Mouse (Mus musculus) bone marrow, adult 2 months (tissue): ENCODE measurements around the gene Tmem171.

Experiments
- CTCF ChIP-seq: fragments of 200-500 bp; IDR thresholded peaks from 2 replicates; pipeline ENCODE4 v1.5.1; 2011; ENCODE audit warnings: low read length, control low read depth; ENCODE audit not compliant: control insufficient read depth, insufficient read depth
- POLR2A ChIP-seq: fragments of 200-500 bp; IDR thresholded peaks from 2 replicates; pipeline ENCODE4 v1.6.1; 2011; ENCODE audit warnings: low read depth, mild to moderate bottlenecking, control low read depth, low read length, borderline replicate concordance; ENCODE audit not compliant: control insufficient read depth

DNA sequence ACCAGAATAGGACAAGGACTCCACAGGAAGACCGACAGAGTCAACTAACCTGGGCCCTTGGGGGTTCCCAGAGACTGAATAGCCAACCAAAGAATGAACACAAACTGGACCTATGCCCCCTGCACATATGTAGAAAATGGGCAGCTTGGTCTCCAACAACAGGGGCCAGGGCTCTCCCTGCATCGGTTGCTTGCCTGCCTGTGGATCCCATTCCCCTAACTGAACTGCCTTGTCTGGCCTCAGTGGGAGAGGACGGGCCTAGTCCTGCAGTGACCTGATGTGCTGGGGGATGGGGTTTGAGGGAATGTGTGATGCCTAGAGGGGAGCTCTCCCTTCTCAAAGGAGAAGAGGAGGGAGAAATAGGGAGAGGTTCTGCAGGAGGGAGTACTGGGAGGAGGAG, 25.3 kb downstream of the Tmem171 start:
- TF ChIP-seq CTCF (no peak), POLR2A (no peak)
